Mouse (Mus musculus) MEL (cell line): ENCODE data around the gene Trip12.

ENCODE experiments used
- BHLHE40 ChIP-seq: IDR thresholded peaks from 2 replicates; pipeline ENCODE4 v1.6.1; 2012; ENCODE audit warnings: low read depth, mild to moderate bottlenecking, inconsistent platforms, low read length, improper control_type of control experiment, borderline replicate concordance
- CTCF ChIP-seq, 3 experiments: IDR thresholded peaks in 2 of 3; conservative IDR thresholded peaks in 1 of 3; 2 replicates each; pipeline ENCODE4 v1.5.1; 2011 to 2012; ENCODE audit warnings: low read length in 3 of 3, low read depth in 2 of 3, mild to moderate bottlenecking in 2 of 3, improper control_type of control experiment in 1 of 3, inconsistent platforms in 1 of 3, mixed read lengths in 1 of 3, moderate library complexity in 1 of 3; ENCODE audit not compliant: control insufficient read depth in 1 of 3, insufficient read depth in 1 of 3, poor library complexity in 1 of 3, severe bottlenecking in 1 of 3
- E2F4 ChIP-seq: IDR thresholded peaks from 2 replicates; pipeline ENCODE4 v1.6.1; 2011; ENCODE audit warnings: low read depth, low read length, improper control_type of control experiment, borderline replicate concordance
- ELF1 ChIP-seq: IDR thresholded peaks from 2 replicates; pipeline ENCODE4 v1.6.1; 2014; ENCODE audit warnings: low read depth, mild to moderate bottlenecking, inconsistent platforms, low read length, improper control_type of control experiment, moderate library complexity
- EP300 ChIP-seq, 2 experiments: IDR thresholded peaks; 2 replicates each; pipeline ENCODE4 v1.6.1; 2011; ENCODE audit warnings: improper control_type of control experiment in 2 of 2, low read length in 2 of 2, low read depth in 1 of 2, mild to moderate bottlenecking in 1 of 2
- HCFC1 ChIP-seq: IDR thresholded peaks from 2 replicates; pipeline ENCODE4 v1.6.1; 2012; ENCODE audit warnings: low read depth, mild to moderate bottlenecking, inconsistent platforms, low read length, improper control_type of control experiment, moderate library complexity
- MAFK ChIP-seq: IDR thresholded peaks from 2 replicates; pipeline ENCODE4 v1.6.1; 2011; ENCODE audit warnings: low read depth, mild to moderate bottlenecking, low read length, improper control_type of control experiment, borderline replicate concordance
- MAX ChIP-seq: IDR thresholded peaks from 2 replicates; pipeline ENCODE4 v1.6.1; 2011; ENCODE audit warnings: low read length, improper control_type of control experiment
- NELFE ChIP-seq: IDR thresholded peaks from 2 replicates; pipeline ENCODE4 v1.6.1; 2011; ENCODE audit warnings: low read depth, low read length, improper control_type of control experiment
- POLR2A ChIP-seq, 2 experiments: IDR thresholded peaks; 2 replicates each; pipeline ENCODE4 v1.6.1; 2011 to 2012; ENCODE audit warnings: low read length in 2 of 2, mild to moderate bottlenecking in 2 of 2, control low read depth in 1 of 2, improper control_type of control experiment in 1 of 2, low read depth in 1 of 2, moderate library complexity in 1 of 2; ENCODE audit not compliant: control insufficient read depth in 1 of 2, insufficient read depth in 1 of 2, poor library complexity in 1 of 2
- RCOR1 ChIP-seq: IDR thresholded peaks from 2 replicates; pipeline ENCODE4 v1.6.1; 2012; ENCODE audit warnings: low read depth, mild to moderate bottlenecking, inconsistent platforms, low read length, improper control_type of control experiment
- SIN3A ChIP-seq: IDR thresholded peaks from 2 replicates; pipeline ENCODE4 v1.6.1; 2012; ENCODE audit warnings: low read length, improper control_type of control experiment, inconsistent platforms
- USF1 ChIP-seq: IDR thresholded peaks from 2 replicates; pipeline ENCODE4 v1.6.1; 2014; ENCODE audit warnings: low read depth, mild to moderate bottlenecking, inconsistent platforms, low read length, improper control_type of control experiment, moderate library complexity
- ZMIZ1 ChIP-seq: IDR thresholded peaks from 2 replicates; pipeline ENCODE4 v1.6.1; 2012; ENCODE audit warnings: low read depth, mild to moderate bottlenecking, inconsistent platforms, low read length, improper control_type of control experiment, moderate library complexity

- TF ChIP-seq MAFK (no peak), RCOR1 (no peak), USF1 (no peak), CTCF (IDR thresholded peaks at IDR 0.05 in 2 of 3, conservative IDR thresholded peaks at IDR 0.05 in 1 of 3; ENCODE audit: control insufficient read depth in 1 of 3, insufficient read depth in 1 of 3, low read depth in 2 of 3, low read length in 3 of 3, poor library complexity in 1 of 3, severe bottlenecking in 1 of 3) (peak; percentile 36 to 69 (median 60)), NELFE (no peak), ZMIZ1 (no peak), MAX (no peak), POLR2A (IDR thresholded peaks at IDR 0.05; ENCODE audit: control insufficient read depth in 1 of 2, insufficient read depth in 1 of 2, low read depth in 1 of 2, low read length in 2 of 2, poor library complexity in 1 of 2) (no peak), SIN3A (no peak), EP300 (IDR thresholded peaks at IDR 0.05; ENCODE audit: low read depth in 1 of 2, low read length in 2 of 2) (no peak), E2F4 (no peak), BHLHE40 (no peak), ELF1 (no peak), HCFC1 (no peak)
Observed at GRCm38 (mm10) chr1:84881248-84882065, 41.1 kb upstream of the Trip12 start.
